9 mouse cellular contexts compared by ENCODE assay signal in genomic region chr6:5509757-5510156, GRCm38 (mm10). TPM values are rescaled to one million over a fixed set of nuclear protein-coding genes. Genes with fewer than 3 reads are reported as not detected.
DNase-seq lines count a peak whose midpoint lies in the region; ATAC-seq and TF ChIP-seq lines count a peak whose summit lies in the region.
"Had no signal": no experiment of that assay in that cellular context is flagged by ENCODE, and none has a peak within 500 bp of the region (broad histone marks: within the 10 kb centered on the region; RNA-seq: fewer than 3 reads in every experiment).

No protein-coding gene starts in this region.

- no peak overlapping the region for H3K9ac ChIP-seq in heart, adult 2 months (ENCODE audit: low read depth, low read length)
- no peak overlapping the region for H3K9ac ChIP-seq in kidney, embryonic 14.5 days (ENCODE audit: low read depth, low read length)
- no peak overlapping the region for H3K9ac ChIP-seq in lung, embryonic 16.5 days (ENCODE audit: low read length)
- H3K9ac ChIP-seq: limb, embryonic 15.5 days had no signal

- H3K79me2 ChIP-seq in heart, adult 2 months (replicated peaks; ENCODE audit: control insufficient read depth, insufficient read depth, low read length), result no peaks in the 10 kb centered on the region

- peak overlapping the region; percentile 87 for H3K27ac ChIP-seq in heart, adult 2 months
- no peak overlapping the region for H3K27ac ChIP-seq in kidney, embryonic 14.5 days (ENCODE audit: low read depth, low read length)
- H3K27ac ChIP-seq in lung, embryonic 16.5 days (ENCODE audit: low read length), result peak overlapping the region; percentile 23
- H3K27ac ChIP-seq: limb, embryonic 15.5 days had no signal

- WGBS in heart, adult 2 months, result 4% methylated on average over 5 of the region's 5 CpGs
- 5% methylated on average over 5 of the region's 5 CpGs for WGBS in kidney, embryonic 14.5 days
- 7% methylated on average over 5 of the region's 5 CpGs for WGBS in lung, embryonic 16.5 days

- TF ChIP-seq CTCF in heart, adult 2 months (IDR thresholded peaks at IDR 0.05), result no peak

- ATAC-seq in kidney, embryonic 14.5 days (ENCODE audit: low FRiP score, low TSS enrichment), result peak; percentile 97
- peak; percentile 94 for ATAC-seq in lung, embryonic 16.5 days (ENCODE audit: low read depth)
- ATAC-seq in erythroid progenitor cell, adult 5-6 weeks (replicated peaks; ENCODE audit: low FRiP score, poor library complexity, severe bottlenecking), result no peak
- no peak for ATAC-seq in cerebellum, adult (ENCODE audit: insufficient number of reproducible peaks, low FRiP score, low TSS enrichment)

- H3K9me3 ChIP-seq in kidney, embryonic 14.5 days (ENCODE audit: control insufficient read depth, low read length), result no peaks in the 10 kb centered on the region
- H3K9me3 ChIP-seq in lung, embryonic 16.5 days (ENCODE audit: control insufficient read depth, low read length), result no peaks in the 10 kb centered on the region
- H3K9me3 ChIP-seq: limb, embryonic 15.5 days had no signal

- peaks cover 7% of the 10 kb centered on the region for H3K4me1 ChIP-seq in heart, adult 2 months (ENCODE audit: control insufficient read depth, insufficient read depth, low read length)
- peaks cover 11% of the 10 kb centered on the region for H3K4me1 ChIP-seq in kidney, embryonic 14.5 days (ENCODE audit: control insufficient read depth, insufficient read depth, low read length)
- peaks cover 8% of the 10 kb centered on the region for H3K4me1 ChIP-seq in lung, embryonic 16.5 days (replicated peaks; ENCODE audit: control insufficient read depth, insufficient read depth, low read length)

- H3K36me3 ChIP-seq in heart, adult 2 months (ENCODE audit: control insufficient read depth, insufficient read depth, low read length), result no peaks in the 10 kb centered on the region
- H3K36me3 ChIP-seq in kidney, embryonic 14.5 days (ENCODE audit: control insufficient read depth, insufficient read depth, low read length), result no peaks in the 10 kb centered on the region
- no peaks in the 10 kb centered on the region for H3K36me3 ChIP-seq in lung, embryonic 16.5 days (ENCODE audit: control insufficient read depth, insufficient read depth, low read length)
- H3K36me3 ChIP-seq: limb, embryonic 15.5 days had no signal

- DNase-seq in 3T3-L1 (ENCODE audit: low read depth, low spot score), result peak; percentile 95
- peak; percentile 64 for DNase-seq in adrenal gland, adult 2 months
- peak; percentile 51 to 74 for DNase-seq in heart, adult 2 months
- DNase-seq in cerebellum, postnatal 10 days, result no peak

- TF ChIP-seq POLR2A in heart, adult 2 months (IDR thresholded peaks at IDR 0.05; ENCODE audit: insufficient read depth, low read depth, low read length), result no peak

- H3K4me3 ChIP-seq in heart, adult 2 months, result no peak overlapping the region
- H3K4me3 ChIP-seq in kidney, embryonic 14.5 days (ENCODE audit: low read length), result no peak overlapping the region
- H3K4me3 ChIP-seq in lung, embryonic 16.5 days (ENCODE audit: low read length), result no peak overlapping the region
- H3K4me3 ChIP-seq: limb, embryonic 15.5 days had no signal

- no peaks in the 10 kb centered on the region for H3K27me3 ChIP-seq in heart, adult 2 months (ENCODE audit: control insufficient read depth, insufficient read depth, low read length)
- no peaks in the 10 kb centered on the region for H3K27me3 ChIP-seq in kidney, embryonic 14.5 days (ENCODE audit: control insufficient read depth, insufficient read depth, low read length)
- H3K27me3 ChIP-seq in lung, embryonic 16.5 days (ENCODE audit: control insufficient read depth, insufficient read depth, low read depth, low read length), result no peaks in the 10 kb centered on the region
- H3K27me3 ChIP-seq: limb, embryonic 15.5 days had no signal

- intact Hi-C loops in heart, adult 2 months (cut with DNase I), result loop anchor here (1.0 kb wide), 1 partner anchor 13 kb away; the partner anchor contains the start of gene Pdk4

- no peak overlapping the region for H3K4me2 ChIP-seq in kidney, embryonic 14.5 days (replicated peaks; ENCODE audit: low read depth, low read length)
- H3K4me2 ChIP-seq in lung, embryonic 16.5 days (ENCODE audit: low read depth, low read length), result peak overlapping the region; percentile 2
- H3K4me2 ChIP-seq: limb, embryonic 15.5 days had no signal

- TF ChIP-seq EP300 in heart, adult 2 months (IDR thresholded peaks at IDR 0.05; ENCODE audit: insufficient read depth, low read depth, low read length), result peak; percentile 64; the same call in 1 of the 2 replicates

RNA-seq across cellular contexts. Expression of gene Pdk4, which starts 13.6 kb away (rescaled TPM):
- total RNA-seq in adrenal gland, adult 2 months (2021), result 100 to 1,000 TPM; 281 to 437 TPM
- 147 and 215 TPM in 2 replicates for polyA plus RNA-seq in adrenal gland, adult 2 months (2012; rRNA removed)
- 100 to 1,000 TPM; 267 to 633 TPM for total RNA-seq in heart, adult 2 months (2021)
- polyA plus RNA-seq in heart, adult 2 months (2012; rRNA removed), result 163 and 258 TPM in 2 replicates
- 1.3 and 3.6 TPM in 2 replicates for polyA plus RNA-seq in kidney, embryonic 14.5 days (2014; fragmentation: Nextera tagmentation; extraction: Ambion mirVana)
- polyA plus RNA-seq in lung, embryonic 16.5 days (2015; fragmentation: Nextera tagmentation; extraction: Ambion mirVana), result 4.5 and 4.8 TPM in 2 replicates
- 0.84 TPM in 1 of 2 replicates, not detected in the other for total RNA-seq in erythroid progenitor cell, adult 5-6 weeks (2015; ENCODE audit: low replicate concordance)
- not detected in 2 replicates for total RNA-seq in erythroid progenitor cell, adult 5-6 weeks (2017; ENCODE audit: low replicate concordance)

Comparison
In these comparisons a context has a peak if more than half of its experiments do, and no peak if none do; other contexts are left out.
1. DNase-seq: peak in 3T3-L1 (single experiment), adrenal gland, adult 2 months (single experiment) and heart, adult 2 months (2 of 2); none in cerebellum, postnatal 10 days (0 of 2).
2. ATAC-seq: peak in kidney, embryonic 14.5 days (single experiment) and lung, embryonic 16.5 days (single experiment); none in erythroid progenitor cell, adult 5-6 weeks (single experiment) and cerebellum, adult (single experiment).
3. RNA of gene Pdk4, which starts 13.6 kb away (polyA plus RNA-seq): 163 to 258 TPM in heart, adult 2 months and 147 to 215 TPM in adrenal gland, adult 2 months; 4.5 to 4.8 TPM in lung, embryonic 16.5 days and 1.3 to 3.6 TPM in kidney, embryonic 14.5 days; every median in the first group is over 10 times any median in the second.